Mouse (Mus musculus) G1E-ER4 (cell line): ENCODE measurements around the gene Nceh1. TPM values are rescaled to one million over a fixed set of nuclear protein-coding genes. Genes with fewer than 3 reads are reported as not detected.
A peak's percentile ranks its signal among the peaks of the same experiment; 100 is the strongest.

Source experiments
- GATA1 ChIP-seq: IDR thresholded peaks from one replicate; pipeline ENCODE4 v1.8.0; 2012; ENCODE audit warnings: low read length, inconsistent platforms
- polyA plus RNA-seq: library from polyadenylated mRNA; stranded (reverse); fragments of >175 nt; gene quantifications from 2 replicates; pipeline ENCODE4 v1.2.3, GENCODE M21; 2012

Gene Nceh1
- polyA plus RNA-seq, 1 experiment: 4.9 TPM

DNA sequence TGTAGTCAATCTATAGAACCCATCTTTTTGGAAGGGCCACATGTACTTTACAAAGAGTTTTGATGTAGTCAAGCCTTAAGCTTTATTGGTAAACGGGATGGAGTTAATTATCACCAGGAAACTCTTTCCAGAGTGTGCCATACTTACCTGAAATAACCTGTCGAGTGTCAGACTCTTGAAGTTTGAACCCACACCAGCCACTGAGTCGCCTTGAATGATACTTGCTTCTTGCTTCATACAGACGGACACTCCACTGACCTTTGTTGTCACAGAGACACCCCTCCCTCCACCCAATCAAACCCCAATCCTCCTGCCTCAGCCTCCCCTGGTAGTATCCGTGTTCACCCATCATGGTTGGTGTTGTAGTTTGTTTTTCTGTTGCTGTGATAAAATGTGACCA, 55.8 kb downstream of the Nceh1 start:
- TF ChIP-seq GATA1: no peak

GRCm38 (mm10) chr3:27239568-27239967, 56.8 kb downstream of the Nceh1 start:
- TF ChIP-seq GATA1: no peak

- TF ChIP-seq GATA1: no peak
Measured at GRCm38 (mm10) chr3:27241864-27242263, 59.1 kb downstream of the Nceh1 start.

DNA sequence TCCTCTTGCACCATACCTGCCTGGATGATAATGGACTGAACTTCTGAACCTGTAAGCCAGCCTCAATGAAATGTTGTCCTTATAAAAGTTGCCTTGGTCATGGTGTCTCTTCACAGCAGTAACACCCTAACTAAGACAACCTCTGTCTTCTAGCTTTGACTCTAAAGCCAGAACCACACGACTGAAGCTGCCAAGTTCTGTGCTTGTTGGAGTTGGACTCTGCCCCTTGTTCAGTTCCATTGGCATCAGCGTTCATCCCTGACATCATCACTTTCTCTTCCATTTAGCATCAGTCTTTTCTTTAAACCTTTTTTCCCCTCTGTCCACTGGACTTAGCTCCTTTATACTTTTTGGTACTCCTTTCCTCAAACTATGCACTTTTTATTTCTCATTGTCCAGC, 63.4 kb downstream of the Nceh1 start:
- TF ChIP-seq GATA1: no peak

GRCm38 (mm10) chr3:27247785-27248184, 65.0 kb downstream of the Nceh1 start:
- no peak for TF ChIP-seq GATA1

GRCm38 (mm10) chr3:27249030-27249429, 66.3 kb downstream of the Nceh1 start:
- TF ChIP-seq GATA1: no peak

DNA sequence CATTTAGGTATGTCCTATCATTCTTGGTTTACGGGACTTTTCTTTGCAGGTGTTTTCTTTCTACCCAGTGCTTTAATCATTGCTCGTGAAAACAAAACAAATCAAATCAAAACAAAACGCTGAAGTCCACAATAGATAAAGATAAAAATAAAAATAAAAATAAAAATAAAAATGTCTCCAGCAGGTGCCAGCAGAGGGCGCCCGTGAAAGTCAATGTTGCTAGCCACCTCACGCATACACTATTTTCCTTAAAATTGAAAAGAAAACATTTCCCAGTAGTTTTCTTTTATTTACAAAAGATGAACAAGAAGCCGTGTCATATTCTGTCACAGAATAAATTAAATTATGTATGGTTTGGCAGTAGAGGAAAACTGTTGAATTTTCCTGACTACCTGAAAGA, 68.2 kb downstream of the Nceh1 start:
- TF ChIP-seq GATA1: no peak

DNA sequence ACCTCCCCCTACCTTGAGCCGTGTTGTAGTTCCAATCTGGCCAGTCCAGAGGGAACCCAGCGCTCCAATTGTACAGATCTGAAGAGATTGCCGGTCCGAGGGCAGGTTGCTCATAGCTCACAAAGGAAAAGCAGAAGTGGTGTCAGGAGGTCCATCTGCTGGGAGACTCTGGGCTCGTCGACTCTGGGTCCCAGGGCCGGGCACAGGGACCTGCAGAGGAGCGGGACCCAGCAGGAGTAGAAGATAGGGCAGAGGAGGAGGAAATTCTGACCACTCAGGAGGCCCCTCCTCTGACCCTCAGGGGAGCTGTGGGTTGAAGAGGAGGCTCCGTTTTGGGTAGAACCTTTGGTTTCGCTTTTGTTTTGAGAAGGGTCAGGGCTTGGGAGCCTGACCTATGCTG, 75.7 kb downstream of the Nceh1 start:
- no peak for TF ChIP-seq GATA1

GRCm38 (mm10) chr3:27260393-27260792, 77.6 kb downstream of the Nceh1 start:
- TF ChIP-seq GATA1: no peak

GRCm38 (mm10) chr3:27267327-27267726, 84.6 kb downstream of the Nceh1 start:
- no peak for TF ChIP-seq GATA1

GRCm38 (mm10) chr3:27267887-27268286, 85.1 kb downstream of the Nceh1 start:
- no peak for TF ChIP-seq GATA1

- no peak for TF ChIP-seq GATA1
Measured at GRCm38 (mm10) chr3:27269151-27269550, 86.4 kb downstream of the Nceh1 start.

DNA sequence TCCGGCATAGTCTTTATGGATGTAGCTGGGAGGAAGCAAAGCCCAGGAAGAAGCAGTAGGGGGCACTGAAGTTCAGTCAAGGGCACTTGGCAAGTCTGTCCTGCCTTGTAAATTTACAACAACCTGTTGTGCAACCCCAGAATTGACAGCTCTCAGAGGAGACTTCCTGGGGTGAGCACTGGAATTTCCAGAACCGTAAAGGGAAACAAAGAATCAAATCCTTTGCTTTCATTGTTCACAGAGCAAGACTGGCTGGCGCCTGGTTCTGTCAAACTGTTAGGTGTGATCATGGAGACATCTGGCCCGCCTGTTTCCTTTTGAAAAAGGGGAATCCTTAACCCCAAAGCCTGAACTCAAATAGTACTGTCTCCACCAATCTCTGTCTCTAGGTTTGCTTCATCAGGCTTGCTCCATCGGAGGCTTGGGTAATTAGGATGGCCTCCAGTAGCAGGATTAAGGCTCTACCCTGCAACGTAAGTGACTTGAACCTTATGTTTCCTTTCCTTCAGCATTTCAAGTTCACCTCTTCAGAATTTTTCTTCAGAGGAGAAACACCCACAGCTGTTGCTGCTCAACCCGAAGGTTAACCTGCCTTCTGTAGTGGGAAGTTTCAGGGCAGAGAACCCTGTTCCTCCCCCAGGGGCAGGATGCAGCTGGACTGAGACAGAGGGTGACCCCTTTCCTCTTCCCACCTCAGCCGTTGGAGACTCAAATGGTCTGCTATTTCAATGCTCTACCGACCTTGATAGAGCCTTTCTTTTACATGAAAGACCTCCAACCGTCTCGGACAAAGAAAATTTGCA, 87.6 kb downstream of the Nceh1 start:
- TF ChIP-seq GATA1: no peak

- no peak for TF ChIP-seq GATA1
Measured at GRCm38 (mm10) chr3:27272926-27273745, 90.4 kb downstream of the Nceh1 start.

- no peak for TF ChIP-seq GATA1
Measured at GRCm38 (mm10) chr3:27280280-27280749, 97.5 kb downstream of the Nceh1 start.

- peak; percentile 72 for TF ChIP-seq GATA1
Measured at GRCm38 (mm10) chr3:27283071-27283713, 100.4 kb downstream of the Nceh1 start.

DNA sequence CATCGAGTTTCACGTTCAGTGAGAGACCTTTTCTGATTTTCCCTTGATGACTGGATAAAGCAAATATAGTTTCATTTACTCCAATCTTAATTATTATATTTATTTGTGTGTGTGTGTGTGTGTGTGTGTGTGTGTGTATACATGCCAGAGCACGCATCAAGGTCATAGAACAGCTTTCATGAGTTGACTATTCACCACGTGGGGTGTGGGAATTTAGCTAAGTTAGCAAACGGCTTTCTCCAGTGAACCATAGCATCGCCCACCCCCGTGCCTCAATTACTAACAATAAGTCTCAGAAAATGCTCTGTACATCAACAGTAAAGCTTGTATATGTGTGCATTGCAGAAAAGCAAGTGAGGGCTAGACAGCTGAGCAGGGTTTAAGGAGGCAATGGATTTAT, 101.0 kb downstream of the Nceh1 start:
- TF ChIP-seq GATA1: no peak
